Mouse (Mus musculus) hematopoietic multipotent progenitor cell, adult 10-12 weeks (in vitro differentiated cells): ENCODE measurements around the gene Cdh4. TPM values are rescaled to one million over a fixed set of nuclear protein-coding genes. Genes with fewer than 3 reads are reported as not detected.

Experiments
- polyA plus RNA-seq: library from polyadenylated mRNA; stranded (reverse); fragments of >175 nt; gene quantifications from 2 replicates; pipeline ENCODE4 v1.2.3, GENCODE M21; 2012; ENCODE audit warnings: low replicate concordance

The Cdh4 gene
- polyA plus RNA-seq, result 0.12 and 0.26 TPM in 2 replicates

DNA sequence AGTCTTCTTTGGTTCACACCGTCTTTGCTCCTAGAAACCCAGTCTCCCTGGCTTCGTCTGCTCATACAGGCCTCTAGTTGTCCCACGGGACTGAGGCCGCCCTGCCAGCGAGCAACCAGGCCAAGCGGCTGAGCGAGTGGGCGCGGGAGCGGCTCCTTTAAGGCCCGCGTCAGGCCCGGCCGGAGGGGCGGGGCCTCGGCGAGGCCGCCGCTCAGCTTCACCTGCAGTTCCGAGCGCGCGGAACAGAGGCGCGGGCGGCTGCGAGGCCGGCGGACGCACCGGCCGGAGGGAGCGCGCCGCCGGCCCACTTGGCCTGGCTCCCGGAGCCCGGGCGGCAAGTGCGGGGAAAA, at the start of gene Cdh4:
Gene Cdh4, plus strand, starts transcription at position 241 of the 350 bp plus-strand sequence.

